In genomic region chr10:128187181-128187605, GRCm38 (mm10) we compare ENCODE assay signal across 23 mouse cellular contexts. TPM values are rescaled to one million over a fixed set of nuclear protein-coding genes. Genes with fewer than 3 reads are reported as not detected.
DNase-seq lines count a peak whose midpoint lies in the region; ATAC-seq and TF ChIP-seq lines count a peak whose summit lies in the region.
"Had no signal": no experiment of that assay in that cellular context is flagged by ENCODE, and none has a peak within 500 bp of the region (broad histone marks: within the 10 kb centered on the region; RNA-seq: fewer than 3 reads in every experiment).

No protein-coding gene starts in this region.

- DNase-seq in heart, adult 8-10 months (ENCODE audit: low spot score): no peak
- DNase-seq in MEL-GATA-1-ER (ENCODE audit: extremely low read depth, low read depth): peak; percentile 63
- no peak for DNase-seq in left cerebral cortex, adult 2 months (ENCODE audit: extremely low spot score in 1 of 2, low spot score in 2 of 2)
- no peak for DNase-seq in kidney, adult 11 months
- DNase-seq in testis, postnatal 10 days (ENCODE audit: low spot score): no peak
- DNase-seq: cerebellum, adult 11 months; cerebellum, postnatal 36 days; kidney, adult 2 months; kidney, postnatal 36 days; lung, postnatal 10 days; right cerebral cortex, postnatal 4 days; thymus, postnatal 36 days had no signal

- no peak overlapping the region for H3K9ac ChIP-seq in heart, embryonic 13.5 days
- H3K9ac ChIP-seq: hindbrain, embryonic 13.5 days; limb, embryonic 13.5 days had no signal

- no peak for ATAC-seq in heart, embryonic 13.5 days (ENCODE audit: extremely low read depth, insufficient number of reproducible peaks, low FRiP score, low TSS enrichment)
- ATAC-seq in erythroid progenitor cell, adult 5-6 weeks (replicated peaks; ENCODE audit: low FRiP score, poor library complexity, severe bottlenecking): peak; percentile 92
- ATAC-seq in megakaryocyte progenitor cell, adult 5-6 weeks (replicated peaks; ENCODE audit: poor library complexity): peak; percentile 67

- intact Hi-C loops in left cerebral cortex, adult 2 months (cut with DNase I): loop anchor here (5.0 kb wide), 2 partner anchors 170 to 240 kb away; partner anchors contain the start of gene Prim1

- WGBS in heart, embryonic 13.5 days: 51% methylated on average over 5 of the region's 5 CpGs

- peaks cover 3% of the 10 kb centered on the region; the same call in 1 of the 2 replicates for H3K4me1 ChIP-seq in heart, embryonic 13.5 days
- H3K4me1 ChIP-seq: embryonic facial prominence, embryonic 10.5 days; limb, embryonic 13.5 days had no signal

- H3K36me3 ChIP-seq in heart, embryonic 13.5 days: no peaks in the 10 kb centered on the region
- H3K36me3 ChIP-seq: embryonic facial prominence, embryonic 10.5 days; hindbrain, embryonic 13.5 days; limb, embryonic 13.5 days had no signal

- no peak overlapping the region for H3K4me2 ChIP-seq in heart, embryonic 13.5 days
- H3K4me2 ChIP-seq: hindbrain, embryonic 13.5 days; limb, embryonic 13.5 days had no signal

- H3K9me3 ChIP-seq in heart, embryonic 13.5 days: no peaks in the 10 kb centered on the region
- H3K9me3 ChIP-seq: embryonic facial prominence, embryonic 10.5 days; hindbrain, embryonic 13.5 days; limb, embryonic 13.5 days had no signal

- no peak overlapping the region for H3K4me3 ChIP-seq in heart, embryonic 13.5 days
- H3K4me3 ChIP-seq in left cerebral cortex, adult 2 months: no peak overlapping the region
- H3K4me3 ChIP-seq: embryonic facial prominence, embryonic 10.5 days; hindbrain, embryonic 13.5 days; limb, embryonic 13.5 days had no signal

- TF ChIP-seq CTCF in left cerebral cortex, adult 2 months (IDR thresholded peaks at IDR 0.05): no peak

- H3K27ac ChIP-seq in heart, embryonic 13.5 days (replicated peaks): 0 out of 2 replicates have a peak overlapping the region, but pooled peaks have one; percentile 1
- H3K27ac ChIP-seq in left cerebral cortex, adult 2 months: no peak overlapping the region
- H3K27ac ChIP-seq: embryonic facial prominence, embryonic 10.5 days; hindbrain, embryonic 13.5 days; limb, embryonic 13.5 days had no signal

- H3K27me3 ChIP-seq in heart, embryonic 13.5 days (replicated peaks): no peaks in the 10 kb centered on the region
- H3K27me3 ChIP-seq: limb, embryonic 13.5 days had no signal

RNA-seq across cellular contexts. Expression of gene Gls2, which starts 7.1 kb away (rescaled TPM):
- 0.53 and 0.96 TPM in 2 replicates for polyA plus RNA-seq in heart, embryonic 13.5 days (2015; fragmentation: Nextera tagmentation; extraction: Ambion mirVana)
- under 1 TPM; 0.38 to 0.60 (median 0.47) TPM for total RNA-seq in heart, adult 8-10 months (2022)
- total RNA-seq in erythroid progenitor cell, adult 5-6 weeks (2015; ENCODE audit: low replicate concordance): 12.6 TPM in 1 of 2 replicates, not detected in the other
- not detected in 2 replicates for total RNA-seq in erythroid progenitor cell, adult 5-6 weeks (2017; ENCODE audit: low replicate concordance)
- total RNA-seq in megakaryocyte progenitor cell, adult 5-6 weeks (2015): 1.2 and 1.4 TPM in 2 replicates
- 0.67 and 3.6 TPM in 2 replicates for total RNA-seq in megakaryocyte progenitor cell, adult 5-6 weeks (2017)
- total RNA-seq in left cerebral cortex, adult 2 months (2021): 10 to 100 TPM; 36.2 to 37.1 TPM

RNA-seq across cellular contexts. Expression of gene Rbms2, which starts 7.1 kb away (rescaled TPM):
- 35.4 and 37.3 TPM in 2 replicates for polyA plus RNA-seq in heart, embryonic 13.5 days (2015; fragmentation: Nextera tagmentation; extraction: Ambion mirVana)
- total RNA-seq in heart, adult 8-10 months (2022): 100 to 1,000 TPM in 3 of 4 experiments, 10 to 100 TPM in 1; 90.8 to 107 (median 104) TPM
- total RNA-seq in erythroid progenitor cell, adult 5-6 weeks (2015; ENCODE audit: low replicate concordance): 1.8 and 5.4 TPM in 2 replicates
- total RNA-seq in erythroid progenitor cell, adult 5-6 weeks (2017; ENCODE audit: low replicate concordance): 7.0 and 7.1 TPM in 2 replicates
- 9.3 and 13.7 TPM in 2 replicates for total RNA-seq in megakaryocyte progenitor cell, adult 5-6 weeks (2015)
- 2.5 and 7.2 TPM in 2 replicates for total RNA-seq in megakaryocyte progenitor cell, adult 5-6 weeks (2017)
- total RNA-seq in left cerebral cortex, adult 2 months (2021): 10 to 100 TPM; 15.6 to 16.4 TPM

RNA-seq across cellular contexts. Expression of gene Spryd4, which starts 24.4 kb away (rescaled TPM):
- polyA plus RNA-seq in heart, embryonic 13.5 days (2015; fragmentation: Nextera tagmentation; extraction: Ambion mirVana): 40.7 and 40.8 TPM in 2 replicates
- 10 to 100 TPM; 35.8 to 38.4 (median 37.6) TPM for total RNA-seq in heart, adult 8-10 months (2022)
- 2.1 and 3.6 TPM in 2 replicates for total RNA-seq in erythroid progenitor cell, adult 5-6 weeks (2015; ENCODE audit: low replicate concordance)
- 1.2 and 3.1 TPM in 2 replicates for total RNA-seq in erythroid progenitor cell, adult 5-6 weeks (2017; ENCODE audit: low replicate concordance)
- 16.1 and 20.4 TPM in 2 replicates for total RNA-seq in megakaryocyte progenitor cell, adult 5-6 weeks (2015)
- 15.6 and 20.0 TPM in 2 replicates for total RNA-seq in megakaryocyte progenitor cell, adult 5-6 weeks (2017)
- total RNA-seq in left cerebral cortex, adult 2 months (2021): 10 to 100 TPM in 1 of 2 experiments, 1 to 10 TPM in 1; 9.5 to 10.4 TPM

RNA-seq across cellular contexts. Expression of gene Mip, which starts 38.4 kb away (rescaled TPM):
- not detected in 2 replicates for polyA plus RNA-seq in heart, embryonic 13.5 days (2015; fragmentation: Nextera tagmentation; extraction: Ambion mirVana)
- total RNA-seq in heart, adult 8-10 months (2022): not detected
- not detected in 2 replicates for total RNA-seq in erythroid progenitor cell, adult 5-6 weeks (2015; ENCODE audit: low replicate concordance)
- not detected in 2 replicates for total RNA-seq in erythroid progenitor cell, adult 5-6 weeks (2017; ENCODE audit: low replicate concordance)
- total RNA-seq in megakaryocyte progenitor cell, adult 5-6 weeks (2015): 0.22 and 0.32 TPM in 2 replicates
- total RNA-seq in megakaryocyte progenitor cell, adult 5-6 weeks (2017): 0.10 and 0.29 TPM in 2 replicates
- total RNA-seq in left cerebral cortex, adult 2 months (2021): not detected
- total RNA-seq: adrenal gland, postnatal 4 days; left cerebral cortex, adult 8-10 months had no signal
- polyA plus RNA-seq: embryonic facial prominence, embryonic 10.5 days; gonadal fat pad, adult 2 months; heart, postnatal 0 days; kidney, adult 2 months; neural tube, embryonic 14.5 days had no signal

RNA-seq across cellular contexts. Expression of gene Timeless, which starts 44.7 kb away (rescaled TPM):
- 32.2 and 34.0 TPM in 2 replicates for polyA plus RNA-seq in heart, embryonic 13.5 days (2015; fragmentation: Nextera tagmentation; extraction: Ambion mirVana)
- total RNA-seq in heart, adult 8-10 months (2022): 1 to 10 TPM; 6.0 to 8.5 (median 7.7) TPM
- total RNA-seq in erythroid progenitor cell, adult 5-6 weeks (2015; ENCODE audit: low replicate concordance): 32.1 and 41.1 TPM in 2 replicates
- 43.4 and 53.9 TPM in 2 replicates for total RNA-seq in erythroid progenitor cell, adult 5-6 weeks (2017; ENCODE audit: low replicate concordance)
- total RNA-seq in megakaryocyte progenitor cell, adult 5-6 weeks (2015): 23.7 and 33.8 TPM in 2 replicates
- total RNA-seq in megakaryocyte progenitor cell, adult 5-6 weeks (2017): 70.4 and 86.5 TPM in 2 replicates
- total RNA-seq in left cerebral cortex, adult 2 months (2021): 1 to 10 TPM; 8.2 to 9.1 TPM

Comparison
In these comparisons a context has a peak if more than half of its experiments do, and no peak if none do; other contexts are left out.
1. RNA of gene Rbms2, which starts 7.1 kb away (total RNA-seq): 90.8 to 107 TPM in heart, adult 8-10 months; 15.6 to 16.4 TPM in left cerebral cortex, adult 2 months, 2.5 to 13.7 TPM in megakaryocyte progenitor cell, adult 5-6 weeks and 1.8 to 7.1 TPM in erythroid progenitor cell, adult 5-6 weeks; every median in the first group is over 4 times any median in the second.